Mouse (Mus musculus): ENCODE data around the gene Snx3. TPM values are rescaled to one million over a fixed set of nuclear protein-coding genes. Genes with fewer than 3 reads are reported as not detected.

Gene Snx3
- polyA plus RNA-seq, 1 experiment from 2014 or later, result 244 TPM

DNA sequence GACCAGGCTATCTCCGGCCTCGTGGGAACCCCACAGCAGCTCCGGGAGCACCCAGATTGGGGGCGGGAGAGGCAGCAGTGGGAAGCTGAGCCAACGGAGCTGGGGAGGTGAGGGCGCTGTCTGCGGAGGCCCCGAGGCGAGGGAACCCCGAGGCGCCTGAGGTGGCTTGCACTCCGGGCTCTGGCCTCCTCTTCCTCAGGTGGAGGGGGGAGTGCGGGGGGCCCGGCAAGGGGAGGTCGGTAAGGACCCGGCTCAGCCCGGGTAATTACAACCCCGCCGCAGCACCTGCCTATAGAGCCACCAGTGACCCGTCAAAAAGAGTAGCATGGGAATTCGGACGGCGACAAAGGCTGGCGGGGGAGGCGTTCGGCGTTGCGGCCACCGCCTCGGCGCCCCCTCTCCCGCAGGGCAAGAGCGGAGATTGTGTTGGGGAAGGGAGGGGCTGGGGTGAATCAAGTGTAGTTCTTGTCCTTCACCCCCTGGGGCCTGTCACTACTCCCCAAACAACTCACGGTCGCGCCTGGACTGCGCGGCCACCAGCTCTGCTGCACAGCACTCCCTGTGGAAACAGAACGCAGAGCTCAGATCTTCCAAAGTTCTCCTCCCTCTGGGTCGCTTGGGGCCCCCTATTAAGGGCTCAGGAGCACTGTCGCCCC, 77.8 kb downstream of the Snx3 start:
- Histone ChIP-seq H3K36me3 (no peaks in the 10 kb centered on the region), H3K9ac (replicated peaks) (no peak overlapping the region), H3K27me3 (peaks cover 99% of the 10 kb centered on the region), H3K27ac (no peak overlapping the region), H3K4me2 (peak overlapping the region; percentile 21), H3K4me1 (replicated peaks) (peaks cover 40% of the 10 kb centered on the region), H3K9me3 (no peaks in the 10 kb centered on the region), H3K4me3 (replicated peaks) (0 out of 2 replicates have a peak overlapping the region, but pooled peaks have one; percentile 9)
- WGBS, result 2% methylated on average over 37 of the region's 41 CpGs
- ATAC-seq (ENCODE audit: insufficient number of reproducible peaks, insufficient read depth, low FRiP score, low TSS enrichment, low read depth), result no peak; the same call in 1 of the 2 replicates

GRCm38 (mm10) chr10:42580131-42580950, 78.5 kb downstream of the Snx3 start:
- WGBS, result under 1% methylated on average over 29 of the region's 29 CpGs
- no peak for ATAC-seq (ENCODE audit: insufficient number of reproducible peaks, insufficient read depth, low FRiP score, low TSS enrichment, low read depth)

GRCm38 (mm10) chr10:42580951-42581277, 79.1 kb downstream of the Snx3 start:
- no peak for ATAC-seq (ENCODE audit: insufficient number of reproducible peaks, insufficient read depth, low FRiP score, low TSS enrichment, low read depth)
- H3K36me3 ChIP-seq, result no peaks in the 10 kb centered on the region
- no peak overlapping the region for H3K9ac ChIP-seq (replicated peaks)
- no peak overlapping the region for H3K4me3 ChIP-seq (replicated peaks)
- H3K4me1 ChIP-seq (replicated peaks), result peaks cover 41% of the 10 kb centered on the region
- peaks cover 99% of the 10 kb centered on the region for H3K27me3 ChIP-seq
- 2% methylated on average over 7 of the region's 7 CpGs for WGBS
- no peaks in the 10 kb centered on the region for H3K9me3 ChIP-seq
- H3K4me2 ChIP-seq, result no peak overlapping the region
- H3K27ac ChIP-seq, result no peak overlapping the region

More at GRCm38 (mm10) chr10:42580131-42580950, 78.5 kb downstream of the Snx3 start:
- Histone ChIP-seq H3K36me3 (no peaks in the 10 kb centered on the region), H3K4me1 (replicated peaks) (peaks cover 41% of the 10 kb centered on the region), H3K27ac (no peak overlapping the region), H3K9ac (replicated peaks) (no peak overlapping the region), H3K4me3 (replicated peaks) (0 out of 2 replicates have a peak overlapping the region, but pooled peaks have one; percentile 9), H3K9me3 (no peaks in the 10 kb centered on the region), H3K4me2 (peak overlapping the region; percentile 21; the same call in 1 of the 2 replicates), H3K27me3 (peaks cover 99% of the 10 kb centered on the region)

GRCm38 (mm10) chr10:42581694-42582565, 80.1 kb downstream of the Snx3 start:
- peaks cover 4% of the 10 kb centered on the region; the same call in 1 of the 2 replicates for H3K9me3 ChIP-seq
- H3K4me2 ChIP-seq, result peak overlapping the region; percentile 17; the same call in 1 of the 2 replicates
- ATAC-seq (ENCODE audit: insufficient number of reproducible peaks, insufficient read depth, low FRiP score, low TSS enrichment, low read depth), result no peak
- H3K27me3 ChIP-seq, result peaks cover 99% of the 10 kb centered on the region
- H3K36me3 ChIP-seq, result no peaks in the 10 kb centered on the region
- no peak overlapping the region for H3K27ac ChIP-seq
- WGBS, result under 1% methylated on average over 45 of the region's 45 CpGs
- no peak overlapping the region for H3K9ac ChIP-seq (replicated peaks)
- H3K4me1 ChIP-seq (replicated peaks), result peaks cover 41% of the 10 kb centered on the region
- 0 out of 2 replicates have a peak overlapping the region, but pooled peaks have one; percentile 24 for H3K4me3 ChIP-seq (replicated peaks)

DNA sequence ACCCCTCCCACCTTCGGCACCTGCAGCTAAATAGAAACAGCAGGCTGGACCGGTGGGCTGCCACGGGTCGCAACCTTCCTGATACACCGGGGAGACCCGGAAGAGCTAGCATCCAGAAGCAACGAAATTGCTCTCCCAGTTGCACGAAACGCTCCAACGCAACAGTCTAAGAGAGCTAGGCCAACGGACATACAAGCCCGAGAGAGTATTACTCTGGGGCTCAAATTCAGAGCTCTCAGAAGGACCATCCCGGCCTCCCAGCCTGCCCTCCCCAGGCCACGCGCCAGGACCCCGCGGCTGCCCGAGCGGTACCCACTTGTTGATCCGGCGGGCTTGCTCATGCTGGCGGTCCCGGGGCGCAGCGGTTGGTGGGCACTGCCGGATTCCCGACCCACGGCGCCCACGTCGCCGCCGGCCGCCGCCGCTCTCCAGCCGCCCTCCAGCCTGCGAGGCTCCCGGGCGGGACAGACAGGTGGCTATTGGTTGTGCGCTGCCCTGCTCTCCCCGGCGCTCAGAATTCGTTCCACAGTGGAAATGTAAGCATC, 80.8 kb downstream of the Snx3 start:
- Histone ChIP-seq H3K36me3 (no peaks in the 10 kb centered on the region), H3K9me3 (peaks cover 4% of the 10 kb centered on the region; the same call in 1 of the 2 replicates), H3K4me1 (replicated peaks) (peaks cover 41% of the 10 kb centered on the region), H3K9ac (replicated peaks) (no peak overlapping the region), H3K27ac (no peak overlapping the region), H3K4me3 (replicated peaks) (peak overlapping the region; percentile 24; the same call in 1 of the 2 replicates), H3K4me2 (peak overlapping the region; percentile 17; the same call in 1 of the 2 replicates), H3K27me3 (peaks cover 99% of the 10 kb centered on the region)
- under 1% methylated on average over 44 of the region's 44 CpGs for WGBS
- ATAC-seq (ENCODE audit: insufficient number of reproducible peaks, insufficient read depth, low FRiP score, low TSS enrichment, low read depth), result no peak

DNA sequence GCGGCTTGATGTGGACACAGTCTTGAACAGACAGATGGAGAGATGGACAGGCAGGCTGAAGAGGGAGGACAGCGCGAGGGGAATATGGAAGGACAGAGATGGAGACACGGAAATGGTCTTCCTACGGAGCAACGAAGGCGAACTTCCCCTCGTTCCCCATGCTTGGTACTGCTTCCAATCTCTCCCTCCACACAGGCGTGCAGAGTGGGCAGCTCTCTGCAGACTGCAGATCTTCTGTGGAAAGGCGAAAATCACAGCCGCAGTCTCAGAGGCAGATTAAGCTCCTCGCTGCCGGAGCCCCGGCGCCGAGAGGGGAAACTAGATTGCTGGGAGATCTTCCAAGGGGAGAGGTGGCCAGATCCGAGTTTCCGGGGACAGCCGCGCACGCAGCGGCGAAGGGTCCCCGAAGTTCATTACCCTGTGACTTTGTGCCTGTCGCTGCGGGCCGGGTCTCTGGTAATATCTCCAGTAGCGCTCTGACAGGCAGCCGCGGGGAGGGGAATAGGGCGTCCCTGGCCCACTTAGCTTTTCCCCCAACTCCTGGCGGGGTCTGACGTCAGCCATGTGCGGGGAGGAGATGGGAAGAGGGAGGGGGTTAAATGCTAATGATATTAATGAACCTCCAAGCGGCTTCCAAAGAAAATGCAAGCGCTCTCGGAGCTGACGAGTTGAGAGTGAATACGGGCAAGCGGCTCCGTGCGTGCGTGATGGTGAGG, 81.5 kb downstream of the Snx3 start, which contains the start of the genes Nr2e1 and Ostm1:
Gene Nr2e1, minus strand, starts transcription at position 476 of the 716 bp plus-strand sequence.
Gene Ostm1, plus strand, starts transcription at position 666 of the 716 bp plus-strand sequence.
- under 1% methylated on average over 43 of the region's 43 CpGs for WGBS
- Histone ChIP-seq H3K9ac (replicated peaks) (no peak within 1 kb of the TSS), H3K4me2 (peak within 1 kb of the TSS; percentile 31), H3K9me3 (peaks cover 4% of the 10 kb centered on the region; the same call in 1 of the 2 replicates), H3K36me3 (no peaks in the 10 kb centered on the region), H3K27ac (no peak within 1 kb of the TSS), H3K4me3 (replicated peaks) (peak within 1 kb of the TSS; percentile 24), H3K27me3 (peaks cover 99% of the 10 kb centered on the region), H3K4me1 (replicated peaks) (peaks cover 41% of the 10 kb centered on the region)
- no peak for ATAC-seq (ENCODE audit: insufficient number of reproducible peaks, insufficient read depth, low FRiP score, low TSS enrichment, low read depth)

- Histone ChIP-seq H3K9me3 (peaks cover 4% of the 10 kb centered on the region; the same call in 1 of the 2 replicates), H3K4me1 (replicated peaks) (peaks cover 41% of the 10 kb centered on the region), H3K4me3 (replicated peaks) (peak overlapping the region; percentile 17; the same call in 1 of the 2 replicates), H3K27me3 (peaks cover 99% of the 10 kb centered on the region), H3K36me3 (no peaks in the 10 kb centered on the region), H3K27ac (no peak overlapping the region), H3K4me2 (peak overlapping the region; percentile 31), H3K9ac (replicated peaks) (no peak overlapping the region)
- ATAC-seq (ENCODE audit: insufficient number of reproducible peaks, insufficient read depth, low FRiP score, low TSS enrichment, low read depth), result no peak
- WGBS, result under 1% methylated on average over 32 of the region's 32 CpGs
Measured at GRCm38 (mm10) chr10:42583902-42584435, 82.1 kb downstream of the Snx3 start.

DNA sequence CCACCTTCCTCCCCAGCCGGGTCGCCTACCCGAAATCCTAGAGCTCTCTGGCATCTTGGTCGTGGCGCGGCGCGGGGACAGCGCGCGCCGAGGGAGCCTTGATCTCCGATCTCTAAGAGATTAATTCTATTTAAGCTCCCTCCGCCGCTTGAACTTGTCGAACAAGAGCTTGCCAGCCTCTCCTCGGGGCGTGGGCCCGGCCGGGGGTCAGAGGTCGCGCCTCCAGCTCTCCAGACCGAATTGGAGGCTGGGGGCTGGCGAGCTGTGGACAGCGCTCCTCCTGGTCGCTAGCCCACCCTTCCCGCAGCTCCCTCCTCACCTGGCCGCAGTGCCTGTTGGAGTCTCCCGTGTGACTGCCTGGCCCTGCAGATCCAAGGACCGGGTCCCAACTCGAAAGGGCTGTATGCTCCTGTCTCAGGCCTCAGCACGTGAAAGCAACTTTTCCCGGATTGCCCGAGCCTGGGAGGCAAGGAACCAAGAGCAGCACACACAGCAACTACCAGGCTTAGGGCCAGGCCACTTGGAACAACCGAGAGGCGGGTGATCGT, 82.7 kb downstream of the Snx3 start:
- ATAC-seq (ENCODE audit: insufficient number of reproducible peaks, insufficient read depth, low FRiP score, low TSS enrichment, low read depth), result no peak
- under 1% methylated on average over 37 of the region's 37 CpGs for WGBS
- H3K4me2 ChIP-seq, result peak overlapping the region; percentile 31
- H3K9me3 ChIP-seq, result peaks cover 4% of the 10 kb centered on the region; the same call in 1 of the 2 replicates
- no peak overlapping the region for H3K27ac ChIP-seq
- peaks cover 99% of the 10 kb centered on the region for H3K27me3 ChIP-seq
- H3K4me3 ChIP-seq (replicated peaks), result peak overlapping the region; percentile 17; the same call in 1 of the 2 replicates
- H3K36me3 ChIP-seq, result no peaks in the 10 kb centered on the region
- H3K4me1 ChIP-seq (replicated peaks), result peaks cover 38% of the 10 kb centered on the region
- no peak overlapping the region for H3K9ac ChIP-seq (replicated peaks)

Measured in limb, embryonic 12.5 days (tissue).